Mouse (Mus musculus) liver, postnatal 0 days (tissue): Measurements from ENCODE around the gene Lxn.

Source experiments
- CTCF ChIP-seq: sonication (generic); IDR thresholded peaks from 2 replicates; pipeline ENCODE4 v1.5.1; 2016; ENCODE audit warnings: antibody characterized with exemption, low read depth
- EP300 ChIP-seq: IDR thresholded peaks from 2 replicates; pipeline ENCODE4 v1.6.1; 2016; ENCODE audit warnings: antibody characterized with exemption, low read depth, mild to moderate bottlenecking

DNA sequence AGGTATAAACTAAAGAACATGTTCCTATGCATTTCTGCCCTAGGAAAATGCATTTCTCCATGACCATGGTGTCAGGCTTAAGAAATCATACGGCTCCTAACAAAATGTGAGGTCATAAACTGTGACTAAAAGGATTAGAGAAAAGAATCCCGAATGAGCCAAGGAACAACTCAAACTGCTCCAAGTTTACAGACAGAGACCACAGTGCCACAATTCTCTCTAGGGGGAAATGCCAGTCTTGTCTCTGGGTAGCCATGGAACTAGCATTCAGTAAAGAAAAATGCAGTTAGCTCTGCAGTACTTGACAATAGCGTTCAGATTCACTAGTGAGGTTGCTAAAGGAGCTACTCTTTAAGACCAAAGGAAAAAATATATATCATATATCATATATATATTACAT lies 3.8 kb downstream of the Lxn start:
- TF ChIP-seq CTCF (no peak), EP300 (no peak)
